Mouse (Mus musculus) neutrophil, adult 83 days (primary cell): ENCODE data around the gene Gm45213. TPM values are rescaled to one million over a fixed set of nuclear protein-coding genes. Genes with fewer than 3 reads are reported as not detected.

Experiments used
- total RNA-seq, 2 experiments: library from RNA; stranded (reverse); gene quantifications; one replicate each; pipeline ENCODE4 v1.2.4; 2023

Gm45213 gene
- not detected for total RNA-seq

GRCm38 (mm10) chr7:66043552-66044459 is at the start of gene Gm45213:
Gm45213 (plus strand) TSS chr7:66043602.

GRCm38 (mm10) chr7:66058703-66059102 is 15.3 kb downstream of the Gm45213 start, which contains the start of gene Snrpa1:
Snrpa1 (plus strand) TSS chr7:66059003.

DNA sequence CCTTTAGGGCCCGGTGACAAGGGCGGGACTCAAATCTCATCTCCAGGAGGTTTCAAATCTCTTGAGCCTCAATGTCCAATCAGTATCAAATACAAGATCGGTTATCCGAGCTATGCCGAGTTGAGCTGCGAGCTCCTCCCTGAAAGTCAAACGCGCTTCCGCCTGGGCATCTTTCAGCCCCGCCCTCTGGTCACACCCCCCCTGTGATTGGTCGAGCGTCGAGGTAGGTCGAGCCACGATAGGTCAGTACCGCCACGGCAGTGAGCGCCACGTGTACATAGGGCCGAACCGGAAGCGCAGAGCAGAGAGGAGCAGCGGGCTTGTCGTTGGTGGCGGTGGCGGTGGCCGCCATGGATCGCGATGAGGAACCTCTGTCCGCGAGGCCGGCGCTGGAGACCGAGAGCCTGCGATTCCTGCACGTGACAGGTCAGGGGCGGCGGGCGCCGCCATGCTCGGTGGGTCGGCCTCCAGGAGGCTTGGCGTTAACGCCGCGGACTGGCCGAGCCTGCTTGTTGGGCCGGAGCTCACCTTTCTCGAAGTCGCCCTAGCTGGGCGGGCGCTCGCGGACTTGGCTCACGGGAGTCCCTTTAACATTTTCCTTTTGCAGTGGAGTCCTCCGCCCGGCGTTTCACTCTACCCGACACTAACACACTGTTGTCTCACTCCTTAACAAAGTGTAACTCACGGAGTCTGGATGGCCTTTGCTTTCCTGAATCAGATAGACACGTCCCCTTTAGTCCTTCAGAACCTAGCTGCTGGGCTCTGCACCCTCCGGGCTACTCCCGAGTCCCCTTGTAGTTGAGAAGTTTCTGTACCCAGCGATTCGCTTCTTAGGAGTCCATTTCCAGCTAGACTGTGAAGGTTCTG is 36.2 kb downstream of the Gm45213 start, which contains the start of gene Selenos:
Gene Selenos (plus strand): TSS at position 286 of the 867 bp plus-strand sequence.

DNA sequence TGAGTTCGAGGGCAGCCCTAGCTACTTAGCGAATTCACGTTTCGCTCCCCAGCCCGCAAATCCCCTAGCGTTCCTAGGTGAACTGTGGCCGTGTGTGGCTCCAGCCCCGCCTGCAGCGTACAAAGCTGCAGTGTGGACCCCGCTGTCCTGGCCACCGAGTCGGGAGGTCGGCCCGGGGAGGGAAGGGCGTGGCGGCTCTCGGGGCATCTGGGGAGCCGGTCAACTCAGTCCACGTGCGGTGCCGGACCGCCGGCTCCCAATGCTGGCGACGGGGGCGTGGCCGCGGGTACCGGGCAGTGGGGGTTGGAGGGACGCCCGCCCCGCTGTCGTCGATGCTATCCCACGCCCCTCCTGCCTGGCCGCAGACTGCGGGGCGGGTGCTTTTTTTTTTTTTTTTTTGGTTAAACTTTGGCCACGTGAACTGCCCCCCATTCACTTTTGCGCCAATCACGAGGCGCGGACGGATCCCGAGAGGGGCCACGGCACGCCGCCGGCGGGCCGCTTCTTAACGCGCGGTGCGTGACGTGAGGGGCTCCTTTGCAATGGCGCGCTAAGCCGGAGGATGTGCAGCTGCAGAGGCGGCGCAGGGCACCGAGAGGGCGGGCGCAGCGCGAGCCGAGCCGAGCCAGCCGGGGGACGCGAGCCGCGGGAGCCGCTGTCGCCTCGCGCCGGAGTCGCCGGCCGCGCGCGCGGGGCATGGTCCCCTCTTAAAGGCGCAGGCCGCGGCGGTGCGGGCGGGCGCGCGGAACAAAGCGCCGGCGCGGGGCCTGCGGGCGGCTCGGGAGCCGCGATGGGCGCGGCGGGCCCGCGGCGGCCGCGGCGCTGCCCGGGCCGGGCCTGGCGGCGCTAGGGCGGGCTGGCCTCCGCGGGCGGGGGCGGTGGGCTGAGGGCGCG is 65.8 kb downstream of the Gm45213 start, which contains the start of gene Chsy1:
Gene Chsy1 (plus strand): TSS at position 555 of the 894 bp plus-strand sequence.

Other genes with a start within 250 kb of the Gm45213 start
- 1 to 10 TPM; 1.3 TPM for gene Pcsk6, start 181.9 kb upstream of the Gm45213 start, total RNA-seq
- gene Snrpa1, start 15.4 kb downstream of the Gm45213 start, total RNA-seq = 10 to 100 TPM; 26.6 to 32.5 TPM
- gene Selenos, start 36.0 kb downstream of the Gm45213 start, total RNA-seq = 10 to 100 TPM; 27.1 to 35.0 TPM
- gene Chsy1, start 65.9 kb downstream of the Gm45213 start, total RNA-seq = 10 to 100 TPM; 47.1 to 47.9 TPM